Mouse (Mus musculus) G1E-ER4 (cell line): ENCODE data around the gene Mettl17. TPM values are rescaled to one million over a fixed set of nuclear protein-coding genes. Genes with fewer than 3 reads are reported as not detected.

Source experiments
- GATA1 ChIP-seq: IDR thresholded peaks from one replicate; pipeline ENCODE4 v1.8.0; 2012; ENCODE audit warnings: low read length, inconsistent platforms
- polyA plus RNA-seq: library from polyadenylated mRNA; stranded (reverse); fragments of >175 nt; gene quantifications from 2 replicates; pipeline ENCODE4 v1.2.3, GENCODE M21; 2012

Mettl17 gene
- 13.1 and 21.0 TPM in 2 replicates for polyA plus RNA-seq

- no peak for TF ChIP-seq GATA1
Observed at GRCm38 (mm10) chr14:51884598-51885331, at the start of gene Mettl17. Gene Mettl17 (plus strand): TSS chr14:51884842.

GRCm38 (mm10) chr14:51842250-51842649, 42.4 kb upstream of the Mettl17 start:
- TF ChIP-seq GATA1, result no peak

- no peak for TF ChIP-seq GATA1
Observed at GRCm38 (mm10) chr14:51842781-51843180, 41.9 kb upstream of the Mettl17 start.

- no peak for TF ChIP-seq GATA1
Observed at GRCm38 (mm10) chr14:51843882-51844281, 40.8 kb upstream of the Mettl17 start.

GRCm38 (mm10) chr14:51846566-51846965, 38.1 kb upstream of the Mettl17 start:
- TF ChIP-seq GATA1, result no peak

- no peak for TF ChIP-seq GATA1
Observed at GRCm38 (mm10) chr14:51853399-51853798, 31.2 kb upstream of the Mettl17 start, which contains the start of gene Ear6. Gene Ear6 (plus strand): TSS chr14:51853699.

- no peak for TF ChIP-seq GATA1
Observed at GRCm38 (mm10) chr14:51870756-51871155, 13.9 kb upstream of the Mettl17 start.

GRCm38 (mm10) chr14:51871741-51872140, 12.9 kb upstream of the Mettl17 start:
- TF ChIP-seq GATA1, result no peak

GRCm38 (mm10) chr14:51877517-51877916, 7.1 kb upstream of the Mettl17 start:
- TF ChIP-seq GATA1, result no peak

GRCm38 (mm10) chr14:51883527-51884030, 1.1 kb upstream of the Mettl17 start:
- TF ChIP-seq GATA1, result no peak

GRCm38 (mm10) chr14:51884031-51884544, 554 bp upstream of the Mettl17 start:
- TF ChIP-seq GATA1, result no peak

GRCm38 (mm10) chr14:51886051-51886450, 1.4 kb downstream of the Mettl17 start:
- no peak for TF ChIP-seq GATA1

GRCm38 (mm10) chr14:51889833-51890232, 5.2 kb downstream of the Mettl17 start:
- no peak for TF ChIP-seq GATA1

- TF ChIP-seq GATA1, result no peak
Observed at GRCm38 (mm10) chr14:51892191-51892939, 7.7 kb downstream of the Mettl17 start, which contains the start of gene Slc39a2. Gene Slc39a2 (plus strand): TSS chr14:51892889.

GRCm38 (mm10) chr14:51893094-51893794, 8.6 kb downstream of the Mettl17 start:
- no peak for TF ChIP-seq GATA1
